Mouse (Mus musculus) G1E (cell line): ENCODE results near the gene Akap12. TPM values are rescaled to one million over a fixed set of nuclear protein-coding genes. Genes with fewer than 3 reads are reported as not detected.

Experiments used
- ATAC-seq: 2 replicates; pipeline ENCODE4 v1.8.0; 2016; ENCODE audit warnings: mild to moderate bottlenecking; ENCODE audit not compliant: insufficient number of reproducible peaks, poor library complexity, low FRiP score, severe bottlenecking; ENCODE audit errors: extremely low read depth
- DNase-seq: peaks from one replicate; pipeline ENCODE4 v3.0.0; 2012; ENCODE audit warnings: low spot score
- H3K27me3 ChIP-seq: 2 replicates; pipeline ENCODE4 v1.6.1; 2012; ENCODE audit warnings: mild to moderate bottlenecking, low read length, inconsistent platforms; ENCODE audit not compliant: insufficient read depth
- H3K36me3 ChIP-seq: replicated peaks from 2 replicates; pipeline ENCODE3; 2012; ENCODE audit warnings: mild to moderate bottlenecking, inconsistent platforms
- H3K4me1 ChIP-seq: 2 replicates; pipeline ENCODE4 v1.6.1; 2012; ENCODE audit warnings: low read depth, low read length, inconsistent platforms, mixed read lengths; ENCODE audit not compliant: insufficient read depth
- H3K4me3 ChIP-seq: 2 replicates; pipeline ENCODE4 v1.5.1; 2012; ENCODE audit warnings: low read depth, mild to moderate bottlenecking, inconsistent platforms, low read length, moderate library complexity, mixed read lengths
- H3K9me3 ChIP-seq: replicated peaks from 2 replicates; pipeline ENCODE4 v1.6.1; 2012; ENCODE audit warnings: inconsistent platforms
- CTCF ChIP-seq: IDR thresholded peaks from 2 replicates; pipeline ENCODE4 v1.5.1; 2012; ENCODE audit warnings: low read depth, low read length, inconsistent platforms, mixed read lengths
- GATA1 ChIP-seq: IDR thresholded peaks from 2 replicates; pipeline ENCODE4 v1.6.1; 2012; ENCODE audit warnings: borderline replicate concordance, low read length, inconsistent platforms, mixed read lengths
- GATA2 ChIP-seq: IDR thresholded peaks from 2 replicates; pipeline ENCODE4 v1.6.1; 2012; ENCODE audit warnings: low read depth, low read length, inconsistent platforms, borderline replicate concordance
- POLR2AphosphoS5 ChIP-seq: IDR thresholded peaks from 2 replicates; pipeline ENCODE4 v1.6.1; 2012; ENCODE audit warnings: low read depth, low read length, inconsistent platforms; ENCODE audit not compliant: insufficient replicate concordance
- TAL1 ChIP-seq: conservative IDR thresholded peaks from 2 replicates; pipeline ENCODE4 v1.6.1; 2012; ENCODE audit warnings: low read depth, low read length, inconsistent platforms, mixed read lengths
- polyA plus RNA-seq: library from polyadenylated mRNA; stranded (reverse); fragments of >175 nt; gene quantifications from 2 replicates; pipeline ENCODE4 v1.2.3, GENCODE M21; 2012
- total RNA-seq, 2 experiments: library from RNA; stranded (forward) in 1 of 2; stranded (reverse) in 1 of 2; fragments of 200-1000 nt in 1 of 2; fragments of >200 nt in 1 of 2; fragmentation: Nextera tagmentation in 1 of 2; gene quantifications; 2 replicates each; pipeline ENCODE4 v1.2.3; 2014 to 2017

The Akap12 gene
- total and polyA plus RNA-seq, 3 experiments, result 0.11 TPM; not detected in 2

- ATAC-seq, result no peak
- TF ChIP-seq POLR2AphosphoS5, result no peak
- no peak for TF ChIP-seq GATA1
- TF ChIP-seq TAL1, result no peak
Measured at GRCm38 (mm10) chr10:4332228-4332979, 66.2 kb downstream of the Akap12 start.

GRCm38 (mm10) chr10:4333319-4333718, 67.1 kb downstream of the Akap12 start:
- no peak for ATAC-seq
- no peaks in the 10 kb centered on the region for H3K9me3 ChIP-seq
- no peaks in the 10 kb centered on the region for H3K36me3 ChIP-seq
- H3K4me3 ChIP-seq, result no peak overlapping the region
- no peak for TF ChIP-seq POLR2AphosphoS5
- TF ChIP-seq GATA2, result no peak
- no peak for TF ChIP-seq TAL1
- TF ChIP-seq GATA1, result no peak
- no peak for TF ChIP-seq CTCF
- H3K4me1 ChIP-seq, result peaks cover 4% of the 10 kb centered on the region; the same call in 1 of the 2 replicates
- DNase-seq, result no peak
- peaks cover 10% of the 10 kb centered on the region for H3K27me3 ChIP-seq

More at GRCm38 (mm10) chr10:4332228-4332979, 66.2 kb downstream of the Akap12 start:
- Histone ChIP-seq H3K4me1 (peaks cover 4% of the 10 kb centered on the region; the same call in 1 of the 2 replicates), H3K36me3 (no peaks in the 10 kb centered on the region), H3K27me3 (0 out of 2 replicates have a peak, but pooled peaks cover 4% of the 10 kb centered on the region), H3K4me3 (no peak overlapping the region), H3K9me3 (no peaks in the 10 kb centered on the region)
- DNase-seq, result no peak

- no peak for DNase-seq
- TF ChIP-seq TAL1 (no peak), GATA2 (no peak), CTCF (no peak), GATA1 (no peak), POLR2AphosphoS5 (no peak)
- peak; percentile 22; the same call in 1 of the 2 replicates for ATAC-seq
Measured at GRCm38 (mm10) chr10:4334039-4334683, 68.0 kb downstream of the Akap12 start.

GRCm38 (mm10) chr10:4338863-4339461, 72.8 kb downstream of the Akap12 start:
- Histone ChIP-seq H3K4me3 (no peak overlapping the region), H3K9me3 (no peaks in the 10 kb centered on the region), H3K4me1 (peaks cover 4% of the 10 kb centered on the region; the same call in 1 of the 2 replicates), H3K36me3 (no peaks in the 10 kb centered on the region), H3K27me3 (peaks cover 19% of the 10 kb centered on the region)
- no peak for TF ChIP-seq CTCF
- TF ChIP-seq TAL1, result no peak
- TF ChIP-seq GATA2, result no peak
- ATAC-seq (no peak), DNase-seq (no peak)

More at GRCm38 (mm10) chr10:4334039-4334683, 68.0 kb downstream of the Akap12 start:
- Histone ChIP-seq H3K4me3 (no peak overlapping the region; the same call in 1 of the 2 replicates), H3K27me3 (peaks cover 15% of the 10 kb centered on the region), H3K4me1 (peaks cover 4% of the 10 kb centered on the region; the same call in 1 of the 2 replicates), H3K9me3 (no peaks in the 10 kb centered on the region), H3K36me3 (no peaks in the 10 kb centered on the region)

GRCm38 (mm10) chr10:4341430-4341829, 75.2 kb downstream of the Akap12 start:
- Histone ChIP-seq H3K36me3 (no peaks in the 10 kb centered on the region), H3K4me3 (no peak overlapping the region), H3K27me3 (peaks cover 19% of the 10 kb centered on the region), H3K9me3 (no peaks in the 10 kb centered on the region), H3K4me1 (no peaks in the 10 kb centered on the region)
- ATAC-seq, result no peak
- no peak for DNase-seq
- no peak for TF ChIP-seq GATA2
- TF ChIP-seq GATA1, result no peak
- no peak for TF ChIP-seq CTCF
- no peak for TF ChIP-seq POLR2AphosphoS5
- no peak for TF ChIP-seq TAL1

GRCm38 (mm10) chr10:4346489-4347135, 80.4 kb downstream of the Akap12 start:
- Histone ChIP-seq H3K4me3 (peak overlapping the region; percentile 16; the same call in 1 of the 2 replicates), H3K9me3 (no peaks in the 10 kb centered on the region), H3K36me3 (no peaks in the 10 kb centered on the region)

More at GRCm38 (mm10) chr10:4346489-4347135, 80.4 kb downstream of the Akap12 start:
- DNase-seq (peak; percentile 63), ATAC-seq (peak; percentile 63; the same call in 1 of the 2 replicates)
- H3K4me1 ChIP-seq, result no peaks in the 10 kb centered on the region
- peaks cover 3% of the 10 kb centered on the region; the same call in 1 of the 2 replicates for H3K27me3 ChIP-seq
- TF ChIP-seq CTCF (peak; percentile 69; the same call in 1 of the 2 replicates), POLR2AphosphoS5 (no peak), GATA2 (no peak), GATA1 (no peak)
